ENCODE assay signal across 11 mouse cellular contexts in genomic region chr3:136833003-136833745, GRCm38 (mm10).
DNase-seq lines count a peak whose midpoint lies in the region; ATAC-seq and TF ChIP-seq lines count a peak whose summit lies in the region.
"Had no signal": no experiment of that assay in that cellular context is flagged by ENCODE, and none has a peak within 500 bp of the region (broad histone marks: within the 10 kb centered on the region; RNA-seq: fewer than 3 reads in every experiment).

No protein-coding gene starts in this region.

- WGBS in liver, embryonic 11.5 days = 67% methylated on average over 11 of the region's 11 CpGs
- 66% methylated on average over 11 of the region's 11 CpGs for WGBS in liver, postnatal 0 days (ENCODE audit: insufficient replicate concordance)
- WGBS in hindbrain, postnatal 0 days = 32% methylated on average over 11 of the region's 11 CpGs

- peak; percentile 22 for DNase-seq in embryo, embryonic 10.5 days (ENCODE audit: low spot score)
- no peak for DNase-seq in embryo, embryonic 11 days
- no peak for DNase-seq in liver, embryonic 11.5 days (ENCODE audit: low spot score)
- DNase-seq in liver, postnatal 0 days = no peak
- no peak for DNase-seq in hindbrain, postnatal 0 days (ENCODE audit: low spot score)
- DNase-seq in retina, postnatal 1 day = peak; percentile 89
- no peak for DNase-seq in lung, postnatal 25 days (ENCODE audit: low spot score)
- no peak for DNase-seq in layer of hippocampus, postnatal 10 days (ENCODE audit: low spot score in 2 of 2)
- DNase-seq: layer of hippocampus, adult 9-11 months had no signal

- H3K4me2 ChIP-seq in liver, embryonic 11.5 days = peak overlapping the region; percentile 37; the same call in 1 of the 2 replicates
- H3K4me2 ChIP-seq in liver, postnatal 0 days (ENCODE audit: low read depth, low read length) = no peak overlapping the region
- peak overlapping the region; percentile 35; the same call in 1 of the 2 replicates for H3K4me2 ChIP-seq in hindbrain, postnatal 0 days (ENCODE audit: low read depth, low read length)
- H3K4me2 ChIP-seq: stomach, embryonic 15.5 days had no signal

- no peaks in the 10 kb centered on the region for H3K9me3 ChIP-seq in liver, embryonic 11.5 days (ENCODE audit: control insufficient read depth, low read length)
- H3K9me3 ChIP-seq in liver, postnatal 0 days (ENCODE audit: low read length) = no peaks in the 10 kb centered on the region
- H3K9me3 ChIP-seq in hindbrain, postnatal 0 days (ENCODE audit: low read length) = no peaks in the 10 kb centered on the region
- H3K9me3 ChIP-seq: stomach, embryonic 15.5 days had no signal

- no peak overlapping the region for H3K27ac ChIP-seq in liver, embryonic 11.5 days (ENCODE audit: low read depth, low read length)
- H3K27ac ChIP-seq in liver, postnatal 0 days (ENCODE audit: low read depth) = no peak overlapping the region
- H3K27ac ChIP-seq in hindbrain, postnatal 0 days = peak overlapping the region; percentile 46; the same call in 1 of the 2 replicates
- H3K27ac ChIP-seq: stomach, embryonic 15.5 days had no signal

- H3K27me3 ChIP-seq in liver, embryonic 11.5 days (replicated peaks; ENCODE audit: control insufficient read depth, insufficient read depth, low read length) = no peaks in the 10 kb centered on the region
- no peaks in the 10 kb centered on the region for H3K27me3 ChIP-seq in liver, postnatal 0 days (ENCODE audit: insufficient read depth, low read length)
- no peaks in the 10 kb centered on the region for H3K27me3 ChIP-seq in hindbrain, postnatal 0 days (ENCODE audit: insufficient read depth, low read length)
- H3K27me3 ChIP-seq: stomach, embryonic 15.5 days had no signal

- H3K4me1 ChIP-seq in liver, embryonic 11.5 days (replicated peaks; ENCODE audit: control insufficient read depth, insufficient read depth, low read length) = peaks cover 25% of the 10 kb centered on the region
- peaks cover 20% of the 10 kb centered on the region for H3K4me1 ChIP-seq in liver, postnatal 0 days (ENCODE audit: insufficient read depth)
- peaks cover 10% of the 10 kb centered on the region for H3K4me1 ChIP-seq in hindbrain, postnatal 0 days (ENCODE audit: insufficient read depth, low read length)

- no peak for TF ChIP-seq CTCF in liver, postnatal 0 days (IDR thresholded peaks at IDR 0.05; ENCODE audit: low read depth)
- no peak for TF ChIP-seq CTCF in hindbrain, postnatal 0 days (IDR thresholded peaks at IDR 0.05; ENCODE audit: low read depth)

- H3K9ac ChIP-seq in liver, embryonic 11.5 days (ENCODE audit: low read depth, low read length) = no peak overlapping the region
- no peak overlapping the region for H3K9ac ChIP-seq in liver, postnatal 0 days (replicated peaks)
- H3K9ac ChIP-seq in hindbrain, postnatal 0 days (replicated peaks; ENCODE audit: low read length) = no peak overlapping the region
- H3K9ac ChIP-seq: lung, embryonic 14.5 days; stomach, embryonic 15.5 days had no signal

- H3K36me3 ChIP-seq in liver, embryonic 11.5 days (ENCODE audit: control insufficient read depth, insufficient read depth, low read length) = no peaks in the 10 kb centered on the region
- H3K36me3 ChIP-seq in liver, postnatal 0 days (replicated peaks; ENCODE audit: insufficient read depth, low read length) = no peaks in the 10 kb centered on the region
- no peaks in the 10 kb centered on the region for H3K36me3 ChIP-seq in hindbrain, postnatal 0 days (ENCODE audit: insufficient read depth, low read length)
- H3K36me3 ChIP-seq: stomach, embryonic 15.5 days had no signal

- TF ChIP-seq EP300 in liver, postnatal 0 days (IDR thresholded peaks at IDR 0.05; ENCODE audit: low read depth) = no peak

- no peak for ATAC-seq in liver, embryonic 11.5 days (replicated peaks; ENCODE audit: low FRiP score)
- ATAC-seq in liver, postnatal 0 days = no peak
- peak; percentile 43; the same call in 1 of the 2 replicates for ATAC-seq in hindbrain, postnatal 0 days

- H3K4me3 ChIP-seq in liver, embryonic 11.5 days (ENCODE audit: low read depth, low read length) = no peak overlapping the region
- no peak overlapping the region for H3K4me3 ChIP-seq in liver, postnatal 0 days (ENCODE audit: low read depth, low read length)
- H3K4me3 ChIP-seq in hindbrain, postnatal 0 days (ENCODE audit: low read length) = no peak overlapping the region
- H3K4me3 ChIP-seq: stomach, embryonic 15.5 days had no signal

Comparison
In these comparisons a context has a peak if more than half of its experiments do, and no peak if none do; other contexts are left out.
1. DNase-seq: peak in embryo, embryonic 10.5 days (single experiment) and retina, postnatal 1 day (single experiment); none in embryo, embryonic 11 days (single experiment), liver, embryonic 11.5 days (single experiment), liver, postnatal 0 days (single experiment), hindbrain, postnatal 0 days (single experiment), lung, postnatal 25 days (single experiment) and layer of hippocampus, postnatal 10 days (0 of 2).